Mouse (Mus musculus) A20 (cell line): ENCODE measurements around the gene Shkbp1.

Experiments
- DNase-seq: peaks from one replicate; pipeline ENCODE4 v3.0.0-alpha.2; 2011; ENCODE audit warnings: low read depth, low spot score

Shkbp1 gene

DNA sequence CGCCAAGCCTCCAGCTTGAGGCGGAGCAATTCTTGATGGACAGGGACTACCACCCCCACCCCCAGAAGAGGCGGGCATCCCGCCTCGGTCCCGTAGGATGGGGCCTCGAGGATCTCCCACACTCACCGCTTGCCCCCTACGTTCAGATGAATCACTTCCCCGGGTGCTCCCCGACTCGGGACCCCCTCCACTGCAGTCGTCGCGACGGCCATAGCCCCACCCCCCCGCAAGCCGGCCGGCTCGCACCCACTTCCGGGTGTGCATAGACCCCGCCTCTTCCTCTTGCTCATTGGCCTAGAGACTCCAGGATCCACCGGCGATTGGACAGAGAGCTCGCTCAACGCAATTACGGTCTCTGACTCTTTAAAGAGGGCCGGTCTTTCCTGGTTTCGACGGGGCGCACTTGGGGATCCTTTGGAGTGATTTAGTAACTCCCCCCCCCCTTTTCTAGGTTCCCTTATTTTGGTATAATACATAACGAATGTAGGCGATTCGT, at the start of gene Shkbp1:
Shkbp1 (minus strand) TSS at position 275 of the 496 bp plus-strand sequence.
- DNase-seq = peak; percentile 94

DNA sequence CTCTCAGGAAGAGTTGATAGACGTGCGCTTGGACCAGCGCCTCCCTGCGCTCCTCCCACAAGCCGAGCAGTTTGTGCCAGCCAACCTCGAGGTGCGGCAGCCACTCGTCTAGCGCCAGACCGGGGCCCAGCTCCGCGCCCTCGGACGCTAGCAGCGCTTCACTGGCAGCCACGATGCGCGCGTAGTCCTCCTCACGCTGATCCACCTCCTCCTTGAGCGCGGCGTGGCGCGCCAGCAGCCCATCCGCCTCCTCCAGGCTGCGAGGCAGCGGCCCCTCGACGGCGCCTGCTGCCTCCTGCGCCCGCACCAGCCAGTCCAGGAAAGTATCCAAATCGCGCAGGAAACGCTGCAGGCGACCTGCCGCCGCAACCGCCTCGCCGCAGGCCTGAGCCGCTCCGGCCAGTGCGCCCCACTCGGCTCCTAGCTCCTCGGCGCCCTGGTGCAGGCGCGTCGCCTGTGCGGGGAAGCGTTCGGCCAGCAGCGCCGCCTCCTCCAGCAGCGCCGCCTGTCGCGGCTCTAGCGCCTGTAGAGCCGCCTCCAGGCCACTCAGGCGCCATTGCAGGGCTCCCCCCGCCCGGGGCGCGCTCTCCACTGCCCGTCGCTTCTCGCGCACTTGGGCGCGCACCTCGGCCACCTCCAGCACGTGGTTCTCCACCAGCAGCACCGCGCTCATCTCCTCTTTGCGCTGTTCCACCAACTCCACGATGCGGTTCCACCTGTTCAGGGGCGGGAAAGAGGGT, 48.6 kb upstream of the Shkbp1 start:
- no peak for DNase-seq

DNA sequence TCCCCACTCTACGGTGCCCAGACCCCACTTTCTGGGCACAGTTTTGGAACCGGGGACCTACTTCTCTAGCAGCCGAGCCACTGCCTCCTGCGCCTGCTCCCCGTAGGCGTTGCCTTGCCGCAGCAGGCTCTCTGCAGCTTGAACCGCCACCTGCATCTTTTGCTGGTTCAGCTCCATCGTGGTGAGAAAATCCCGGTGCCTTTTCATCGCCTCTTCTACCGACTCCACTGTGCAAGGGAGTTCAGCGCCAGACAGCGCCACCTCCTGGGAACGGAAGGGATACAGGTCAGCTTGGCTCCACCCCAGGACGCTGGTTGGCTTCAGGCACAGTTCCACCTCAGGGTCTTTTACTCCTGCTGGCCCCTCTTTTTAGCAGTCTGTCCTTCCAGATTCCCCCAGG, 46.9 kb upstream of the Shkbp1 start:
- DNase-seq = peak; percentile 87

DNA sequence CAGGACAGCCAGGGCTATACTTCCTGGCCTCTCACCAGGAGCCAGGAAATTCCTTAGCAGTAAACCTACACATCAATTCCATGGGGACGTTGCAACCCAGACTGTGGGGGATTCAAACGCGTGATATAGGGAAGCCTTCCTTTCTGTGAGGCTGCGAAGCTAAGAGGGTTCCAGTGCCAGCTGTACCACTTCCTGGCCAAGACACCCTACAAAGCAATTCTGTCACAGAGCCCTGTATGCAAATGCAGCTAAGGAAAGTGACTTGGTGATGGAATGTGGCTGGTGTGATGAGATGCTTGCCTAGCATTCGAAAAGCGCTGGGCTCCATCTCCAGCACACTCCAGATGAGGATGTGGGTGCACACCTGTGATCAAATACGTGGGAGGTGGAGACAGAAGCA, 44.7 kb upstream of the Shkbp1 start:
- no peak for DNase-seq

DNA sequence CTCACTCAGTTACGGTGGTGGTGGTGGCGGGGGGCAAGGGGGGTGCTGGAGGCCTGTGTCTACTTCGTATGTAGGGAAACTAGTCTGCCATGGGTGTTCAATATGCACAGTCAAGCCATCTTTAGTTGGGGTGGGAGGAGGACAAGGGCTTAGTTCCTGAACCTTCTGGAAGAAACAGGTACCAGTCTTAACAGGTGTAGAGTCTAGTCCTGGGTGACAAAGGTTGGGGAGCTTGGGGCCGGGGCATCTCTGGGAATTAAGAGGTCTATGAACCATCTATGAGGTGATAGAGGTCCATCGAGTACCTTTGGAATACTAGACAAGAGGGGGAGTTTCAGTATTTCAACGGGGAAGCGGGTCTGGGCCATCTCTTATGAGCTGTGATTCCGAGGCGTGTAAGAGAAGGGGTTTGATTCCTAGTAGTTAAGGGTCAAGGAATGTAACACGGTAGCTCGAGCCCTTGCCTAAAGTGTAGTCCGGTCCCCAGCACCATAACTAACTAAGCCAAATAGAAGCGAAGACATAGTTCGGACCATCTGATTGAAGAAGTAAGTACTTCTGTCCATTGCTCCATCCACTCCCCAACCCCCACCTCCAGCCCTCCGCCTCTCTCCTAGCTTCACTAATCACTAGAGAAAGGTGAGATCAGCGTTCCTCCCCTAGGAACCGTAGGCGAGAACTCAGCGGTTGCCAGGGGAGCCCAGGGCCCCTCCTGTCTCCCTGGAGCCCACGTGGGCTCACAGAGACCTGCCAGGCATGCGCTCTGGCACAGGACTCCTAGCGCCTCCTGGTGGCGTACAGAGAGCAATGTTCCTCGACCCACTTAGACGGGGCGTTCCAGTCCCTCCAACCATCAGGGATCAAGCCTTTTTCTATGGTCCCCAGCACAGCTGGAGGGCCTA, 41.5 kb upstream of the Shkbp1 start:
- DNase-seq = peak; percentile 81

DNA sequence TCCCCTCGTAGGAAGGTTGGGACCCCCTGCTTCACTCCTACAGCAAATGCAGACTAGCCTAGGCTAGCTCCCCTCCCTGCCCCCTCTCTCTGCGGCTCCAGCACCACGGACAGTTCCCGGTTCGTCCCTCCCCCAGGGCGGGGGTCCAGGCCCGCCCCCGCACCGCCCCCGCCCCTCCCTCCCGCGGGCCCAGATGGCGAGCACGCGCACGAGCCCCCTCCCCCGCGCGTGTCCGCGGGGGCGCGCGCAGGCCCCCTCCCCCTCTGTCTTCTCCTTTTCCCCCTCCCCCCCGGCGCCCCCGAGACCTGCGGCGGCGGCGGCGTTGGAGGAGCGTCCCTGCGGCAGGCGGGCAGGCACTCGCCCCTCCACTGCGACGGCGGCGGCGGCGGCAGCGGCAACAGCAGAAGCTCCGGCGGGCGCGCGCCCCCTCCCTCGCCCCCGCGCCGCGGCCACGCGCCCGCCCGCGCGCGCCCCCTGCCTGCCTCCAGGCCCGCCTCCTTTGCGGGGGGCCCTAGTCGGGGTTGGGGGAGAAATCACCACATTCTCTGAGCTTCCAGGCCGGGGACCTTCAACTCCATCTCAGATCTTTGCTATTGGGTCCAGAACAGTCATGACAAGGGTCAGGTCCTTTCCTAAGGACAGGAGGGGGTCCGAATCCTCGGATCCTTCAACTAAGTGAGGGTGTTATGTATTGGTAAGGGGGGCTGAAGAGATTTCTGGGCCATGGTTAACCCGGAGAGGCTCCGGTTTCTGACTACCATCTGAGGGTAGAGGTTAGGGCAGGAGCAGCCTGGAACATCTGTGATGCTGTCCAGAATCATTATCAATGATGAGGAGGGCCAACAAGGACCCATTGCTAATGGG, 40.6 kb upstream of the Shkbp1 start:
- peak; percentile 20 for DNase-seq

DNA sequence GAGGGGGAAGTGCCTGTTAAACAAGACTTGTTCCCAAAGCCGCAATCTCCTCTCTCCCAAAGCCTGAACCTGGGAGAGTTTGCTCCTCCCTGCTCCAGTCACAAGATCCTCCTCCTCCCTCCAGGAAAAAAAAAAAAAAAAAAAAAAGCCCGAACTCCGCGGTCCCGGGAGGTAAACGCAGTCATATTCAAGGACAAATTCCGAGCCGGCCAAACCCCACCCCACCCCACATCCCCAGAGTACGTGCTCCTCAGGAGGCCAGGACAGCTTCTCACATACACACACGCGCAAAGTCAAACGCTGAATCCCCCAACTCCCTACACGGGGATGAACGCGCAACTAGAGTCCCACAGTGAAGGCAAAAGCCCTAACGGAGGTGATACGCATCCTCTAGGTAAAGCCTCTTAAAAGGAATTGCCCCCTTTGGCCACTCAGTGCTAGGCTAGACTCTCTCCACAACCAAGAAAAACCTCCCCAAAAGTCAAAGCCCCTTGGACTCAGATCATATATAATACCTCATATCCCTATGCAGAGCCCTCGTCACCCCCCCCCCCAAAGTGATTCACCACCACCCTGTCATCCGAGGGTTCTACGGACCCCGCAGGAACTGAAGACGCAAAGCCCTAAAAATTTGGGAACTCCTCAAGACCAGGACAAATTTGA, 39.8 kb upstream of the Shkbp1 start:
- DNase-seq = no peak

DNA sequence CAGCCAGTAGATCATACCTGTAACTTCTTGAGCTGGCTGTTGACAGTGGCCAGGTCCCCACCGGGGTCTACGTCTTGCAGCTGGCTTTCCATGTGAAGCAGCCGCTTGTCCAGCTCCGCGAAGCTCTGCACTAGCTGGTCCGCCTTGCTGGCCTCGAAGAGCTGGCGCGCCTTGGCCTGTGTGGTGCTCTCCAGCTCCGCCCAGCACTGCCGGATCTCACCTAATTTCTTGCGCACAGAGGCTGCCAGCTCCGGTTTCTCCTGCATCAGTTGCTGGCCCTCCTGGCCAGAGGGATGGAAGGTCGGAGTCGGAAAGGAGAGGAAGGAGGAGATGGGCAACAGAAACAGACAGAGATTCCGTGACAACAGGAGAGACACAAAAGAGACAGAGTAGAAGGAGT, 35.6 kb upstream of the Shkbp1 start:
- no peak for DNase-seq

DNA sequence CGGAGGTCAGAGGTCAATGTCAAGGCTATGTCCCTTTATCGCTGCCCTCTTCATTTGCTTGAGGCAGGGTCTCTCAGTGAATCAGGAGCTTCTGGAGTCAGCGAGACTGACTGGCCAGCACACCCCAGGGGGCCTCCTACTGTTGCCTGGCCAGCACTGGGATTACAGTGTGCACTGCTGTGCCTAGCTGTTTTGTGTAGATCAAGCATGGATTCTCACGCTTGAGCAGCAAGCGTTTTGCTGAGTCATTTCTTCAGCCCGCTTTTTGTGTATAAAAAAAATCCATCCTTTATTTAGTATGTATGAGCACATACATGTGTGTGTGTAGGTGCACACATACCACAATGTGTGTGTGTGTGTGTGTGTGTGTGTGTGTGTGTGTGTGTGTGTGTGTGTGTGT, 33.4 kb upstream of the Shkbp1 start:
- DNase-seq = no peak

DNA sequence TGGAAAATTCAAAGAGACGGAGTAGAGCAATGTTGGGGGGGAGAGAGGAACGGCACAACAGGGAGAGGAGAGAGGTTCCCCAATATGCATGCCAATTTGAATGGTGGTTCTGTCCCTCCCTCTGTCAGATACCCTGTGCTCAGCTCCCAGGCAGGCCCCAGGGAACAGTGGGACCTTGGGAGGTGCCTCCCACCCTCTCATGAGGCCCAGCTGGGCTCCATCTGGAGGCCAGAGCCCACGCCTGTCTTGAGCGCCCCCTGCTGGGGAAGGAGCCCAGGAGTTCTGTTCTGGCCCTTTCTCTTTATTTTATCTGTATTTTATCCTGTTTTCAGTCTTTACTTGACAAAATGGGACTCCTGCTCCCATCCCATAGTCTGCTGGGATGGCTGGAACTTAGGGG, 28.9 kb upstream of the Shkbp1 start:
- DNase-seq = peak; percentile 53

DNA sequence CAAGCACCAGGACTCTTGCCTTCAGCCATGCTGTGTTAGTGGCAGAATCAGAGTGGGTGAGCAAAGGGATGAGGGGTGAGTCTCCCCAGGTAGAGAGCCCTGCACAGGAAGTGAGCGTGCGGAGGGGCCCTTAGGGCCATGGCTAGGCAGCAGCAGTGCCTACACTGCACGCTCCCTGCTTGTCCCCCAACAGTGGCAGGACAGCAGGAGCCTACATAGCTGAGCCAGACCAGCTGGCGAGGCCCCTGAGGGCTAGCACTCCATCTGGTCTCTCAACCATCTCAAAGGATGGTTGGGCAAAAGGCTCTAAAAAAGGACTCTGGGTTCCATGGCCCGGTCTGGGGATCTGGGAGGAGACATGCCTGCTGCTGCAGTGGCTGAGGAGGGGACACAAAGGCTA, 28.3 kb upstream of the Shkbp1 start:
- DNase-seq = no peak

DNA sequence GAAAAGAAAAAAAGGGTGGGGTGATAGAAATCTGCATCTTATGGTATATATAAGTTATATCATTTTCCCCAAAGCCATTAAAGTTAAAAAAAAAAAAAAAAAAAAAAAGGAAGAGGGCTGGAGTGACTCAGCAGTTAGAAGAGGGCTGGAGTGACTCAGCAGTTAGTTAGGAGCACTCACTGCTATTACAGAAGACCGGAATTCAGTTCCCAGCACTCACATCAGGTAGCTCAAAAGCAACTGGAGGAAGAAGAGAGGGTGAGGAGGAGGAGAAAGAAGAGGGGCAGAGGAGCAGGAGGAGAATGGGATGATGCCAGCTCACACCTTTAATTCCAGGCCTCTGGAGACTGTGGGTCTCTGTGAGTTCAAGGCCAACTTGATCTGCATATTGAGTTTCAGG, 27.4 kb upstream of the Shkbp1 start:
- DNase-seq = peak; percentile 56

DNA sequence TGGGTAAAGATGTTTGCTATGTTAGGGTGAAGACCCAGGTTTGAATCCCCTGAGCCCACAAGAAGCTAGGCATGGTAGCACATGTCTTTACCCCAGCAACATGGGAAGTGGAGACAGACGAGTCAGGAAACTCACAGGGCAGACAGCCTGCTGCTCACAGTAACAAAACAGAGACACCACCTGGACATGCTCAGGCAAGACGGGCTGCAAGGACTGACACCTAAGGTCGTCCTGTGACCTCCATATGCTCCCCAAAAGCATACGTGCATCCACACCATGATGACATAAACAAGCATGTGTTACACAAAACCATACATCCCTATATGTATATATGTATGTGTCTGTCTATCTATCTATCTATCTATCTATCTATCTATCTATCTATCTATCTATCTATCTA, 25.7 kb upstream of the Shkbp1 start:
- no peak for DNase-seq

DNA sequence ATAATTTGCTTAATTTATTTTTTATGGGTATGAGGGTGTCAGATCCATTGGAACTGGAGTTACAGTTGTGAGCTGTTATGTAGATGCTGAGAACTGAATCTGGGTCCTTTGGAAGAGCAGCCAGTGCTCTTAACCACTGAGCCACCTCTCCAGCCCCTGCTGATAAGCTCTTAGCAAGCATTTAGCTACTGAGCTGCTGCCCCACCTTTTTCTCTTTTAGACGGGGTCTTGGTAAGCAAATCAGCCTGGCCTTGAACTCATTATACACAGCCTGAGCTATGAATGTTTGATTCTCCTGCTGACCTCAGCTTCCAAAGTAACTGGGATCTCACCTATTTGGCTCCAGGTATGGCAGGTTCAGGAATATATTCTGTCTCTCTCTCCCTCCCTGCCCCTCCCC, 25.2 kb upstream of the Shkbp1 start:
- no peak for DNase-seq

DNA sequence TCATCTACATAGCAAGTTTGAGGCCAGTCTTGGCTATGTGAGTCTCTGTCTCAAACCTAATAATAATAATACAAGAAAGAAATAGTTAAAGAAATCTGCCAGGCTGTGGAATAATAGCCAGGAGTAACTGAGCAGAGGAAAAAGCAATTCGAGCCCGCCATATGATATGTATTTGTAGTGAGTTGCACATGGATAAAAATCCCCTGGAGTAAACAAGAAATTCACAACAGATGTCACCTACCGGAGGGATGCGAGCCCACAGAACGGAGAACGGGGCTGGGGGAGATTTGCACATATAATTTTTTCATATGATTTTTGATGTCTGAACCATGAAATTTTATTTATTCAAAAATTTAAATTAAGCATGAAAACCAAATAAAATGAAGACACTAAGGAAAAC, 24.0 kb upstream of the Shkbp1 start:
- DNase-seq = no peak

DNA sequence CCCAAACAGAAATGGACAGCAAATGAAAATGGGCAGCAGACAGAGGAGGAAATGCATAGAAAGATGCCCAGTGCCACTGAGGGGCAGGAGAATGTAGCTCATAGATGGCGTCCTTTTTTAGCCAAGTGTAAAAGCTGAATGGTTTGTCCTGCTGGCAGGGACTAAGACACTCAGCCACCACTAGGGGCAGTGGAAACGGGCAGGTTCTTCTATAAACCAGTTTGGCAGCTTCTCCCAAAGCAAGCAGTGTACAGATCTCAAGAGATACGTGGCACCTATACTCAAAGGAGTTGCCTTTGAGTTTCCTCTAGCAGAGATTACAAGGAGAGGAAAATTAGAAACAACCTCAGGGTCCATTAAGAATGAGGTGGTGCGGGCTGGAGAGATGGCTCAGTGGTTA, 22.6 kb upstream of the Shkbp1 start:
- peak; percentile 54 for DNase-seq

DNA sequence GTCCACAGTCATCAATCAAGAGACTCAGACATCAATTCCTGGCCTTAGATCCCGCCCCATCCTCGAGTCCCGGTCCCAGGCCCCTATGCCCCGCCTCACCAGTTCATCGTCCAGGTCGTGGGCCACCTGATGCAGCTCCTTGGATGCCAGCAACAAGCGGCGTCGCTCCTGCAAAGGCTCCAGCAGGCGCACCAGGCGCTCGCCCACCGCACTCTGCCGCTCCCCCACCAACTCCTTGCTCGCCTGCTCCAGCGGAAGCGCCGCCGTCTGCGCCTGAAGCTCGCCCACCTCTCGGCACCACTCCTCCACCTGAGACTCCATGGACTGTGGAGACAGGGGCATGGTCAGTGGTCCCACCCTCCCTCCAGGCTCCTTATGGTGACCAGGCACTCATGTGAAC, 19.5 kb upstream of the Shkbp1 start:
- DNase-seq = no peak

DNA sequence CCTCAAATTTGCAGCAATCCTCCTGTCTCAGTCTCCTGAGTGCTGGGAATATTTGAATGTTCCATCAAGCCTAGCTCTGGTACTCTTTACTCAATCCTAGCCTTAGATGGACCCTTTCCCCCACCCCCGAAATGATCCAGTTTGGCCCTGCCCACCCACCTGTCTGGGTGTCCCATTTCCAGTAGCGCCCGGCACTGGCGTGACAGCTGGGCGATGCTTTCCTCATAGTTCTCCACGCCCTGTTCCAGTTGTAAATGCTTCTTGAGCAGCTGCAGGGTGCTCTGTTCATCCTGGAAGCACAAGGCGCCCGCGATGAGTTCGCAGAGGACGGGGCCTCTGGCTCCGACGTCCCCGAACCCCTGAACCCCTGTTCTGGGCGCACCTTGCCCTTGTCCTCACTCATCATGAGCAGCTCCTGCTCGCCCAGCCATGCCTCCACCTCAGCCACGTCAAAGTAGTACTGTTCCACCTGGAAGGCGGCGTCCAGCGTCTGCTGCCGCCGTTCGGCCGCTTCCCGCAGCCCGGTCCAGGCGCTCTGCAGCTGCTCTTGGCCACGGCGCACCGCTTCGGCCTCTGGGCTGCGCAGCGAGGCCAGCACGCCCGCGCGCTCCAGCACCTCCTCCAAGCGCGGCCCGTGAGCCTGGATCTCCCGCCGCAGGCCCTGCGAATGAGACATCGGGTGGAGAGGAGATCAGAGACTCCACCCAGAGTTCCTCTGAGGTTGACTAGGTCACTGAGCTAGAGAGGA, 16.1 kb upstream of the Shkbp1 start:
- no peak for DNase-seq

DNA sequence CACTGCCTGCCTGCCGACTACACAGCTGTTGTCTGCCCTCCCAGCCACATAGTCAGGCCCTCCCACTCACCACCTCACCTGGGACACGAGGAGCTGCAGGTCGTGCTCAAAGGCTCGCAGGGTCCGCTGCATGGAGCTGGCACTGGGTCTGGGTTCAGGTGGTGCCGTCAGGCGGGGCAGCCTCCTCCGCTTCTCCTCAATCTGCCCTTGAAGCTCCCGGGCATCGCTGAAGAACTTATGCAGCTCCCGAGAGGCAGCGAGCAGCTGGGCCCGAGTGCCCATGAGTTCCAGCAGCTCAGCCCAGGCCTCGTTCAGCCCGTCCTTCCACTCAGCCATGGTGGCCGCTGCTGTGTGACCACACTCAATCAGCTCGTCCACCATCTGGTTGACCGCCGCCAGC, 13.3 kb upstream of the Shkbp1 start:
- no peak for DNase-seq

DNA sequence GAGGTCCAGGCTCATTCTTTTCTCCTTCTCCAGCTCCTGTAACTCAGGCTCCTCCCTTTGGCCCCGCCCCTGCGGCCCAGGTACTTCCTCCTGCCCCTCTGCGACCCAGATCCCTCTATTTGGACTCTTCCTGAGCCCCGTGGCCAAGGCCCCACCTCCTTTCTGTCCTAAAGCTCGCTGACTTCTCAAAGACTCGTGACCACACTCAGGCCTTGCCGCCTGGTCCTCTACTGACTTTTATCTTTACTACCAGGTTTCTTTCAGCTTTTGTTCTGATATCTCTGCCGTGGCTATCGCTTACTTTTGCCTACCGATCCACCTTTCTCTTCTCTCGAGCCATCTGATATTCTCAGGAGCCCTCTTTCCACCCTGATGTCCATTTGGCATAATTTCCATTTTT, 12.2 kb upstream of the Shkbp1 start:
- DNase-seq = no peak
